Mouse (Mus musculus) megakaryocyte, adult 5-6 weeks (primary cell): ENCODE results near the gene Stxbp5l. TPM values are rescaled to one million over a fixed set of nuclear protein-coding genes. Genes with fewer than 3 reads are reported as not detected.
A peak's percentile ranks its signal among the peaks of the same experiment; 100 is the strongest.
"Not testable (repeated sequence)": the region's sequence is repeated elsewhere in the genome, so short reads cannot be mapped to it uniquely, and the experiment has no call there.

Experiments
- ATAC-seq: 2 replicates; pipeline ENCODE4 v1.8.0; 2016; ENCODE audit warnings: mild to moderate bottlenecking, inconsistent platforms; ENCODE audit not compliant: poor library complexity, severe bottlenecking
- total RNA-seq, 2 experiments: library from RNA; stranded (forward) in 1 of 2; stranded (reverse) in 1 of 2; fragments of 153-499, 151-499 nt in 1 of 2; fragments of 221-1000, 200-1000 nt in 1 of 2; gene quantifications; 2 replicates each; pipeline versions ENCODE4 v1.2.3 to v1.2.4; 2015 to 2017

Stxbp5l gene
- total RNA-seq (2015) = not detected in 2 replicates
- total RNA-seq (2017) = not detected in 2 replicates

GRCm38 (mm10) chr16:37384821-37385344 lies at the start of gene Stxbp5l:
Stxbp5l (minus strand) TSS chr16:37384962.
- peak; percentile 45; the same call in 1 of the 2 replicates for ATAC-seq

GRCm38 (mm10) chr16:37433418-37434204 lies 48.8 kb upstream of the Stxbp5l start:
- no peak for ATAC-seq

- ATAC-seq = no peak
Measured at GRCm38 (mm10) chr16:37425434-37425833, 40.7 kb upstream of the Stxbp5l start.

GRCm38 (mm10) chr16:37422874-37423273 lies 38.1 kb upstream of the Stxbp5l start:
- ATAC-seq = no peak

GRCm38 (mm10) chr16:37421851-37422250 lies 37.1 kb upstream of the Stxbp5l start:
- no peak for ATAC-seq

GRCm38 (mm10) chr16:37420512-37420911 lies 35.8 kb upstream of the Stxbp5l start:
- ATAC-seq = no peak

GRCm38 (mm10) chr16:37405536-37405935 lies 20.8 kb upstream of the Stxbp5l start:
- no peak for ATAC-seq

- no peak for ATAC-seq
Measured at GRCm38 (mm10) chr16:37404922-37405321, 20.2 kb upstream of the Stxbp5l start.

GRCm38 (mm10) chr16:37389964-37390363 lies 5.2 kb upstream of the Stxbp5l start:
- ATAC-seq = no peak

- ATAC-seq = no peak
Measured at GRCm38 (mm10) chr16:37389201-37389905, 4.6 kb upstream of the Stxbp5l start.

- ATAC-seq = no peak
Measured at GRCm38 (mm10) chr16:37384369-37384768, 393 bp downstream of the Stxbp5l start.

- ATAC-seq = no peak
Measured at GRCm38 (mm10) chr16:37383426-37383825, 1.3 kb downstream of the Stxbp5l start.

- ATAC-seq = no peak
Measured at GRCm38 (mm10) chr16:37372716-37373115, 12.0 kb downstream of the Stxbp5l start.

- ATAC-seq = no peak
Measured at GRCm38 (mm10) chr16:37367426-37367825, 17.3 kb downstream of the Stxbp5l start.

GRCm38 (mm10) chr16:37363958-37364357 lies 20.8 kb downstream of the Stxbp5l start:
- ATAC-seq = no peak

- no peak for ATAC-seq
Measured at GRCm38 (mm10) chr16:37355621-37356020, 29.1 kb downstream of the Stxbp5l start.

GRCm38 (mm10) chr16:37347092-37347491 lies 37.7 kb downstream of the Stxbp5l start:
- no peak for ATAC-seq

- no peak for ATAC-seq
Measured at GRCm38 (mm10) chr16:37344960-37345359, 39.8 kb downstream of the Stxbp5l start.

- not testable (repeated sequence) for ATAC-seq
Measured at GRCm38 (mm10) chr16:37341446-37341845, 43.3 kb downstream of the Stxbp5l start.

GRCm38 (mm10) chr16:37338177-37338576 lies 46.6 kb downstream of the Stxbp5l start:
- ATAC-seq = no peak

- no peak for ATAC-seq
Measured at GRCm38 (mm10) chr16:37337529-37337928, 47.2 kb downstream of the Stxbp5l start.

- no peak for ATAC-seq
Measured at GRCm38 (mm10) chr16:37304441-37304840, 80.3 kb downstream of the Stxbp5l start.
